Mouse (Mus musculus): ENCODE measurements around the gene Gm30083. TPM values are rescaled to one million over a fixed set of nuclear protein-coding genes. Genes with fewer than 3 reads are reported as not detected.

Gm30083 gene
- polyA plus RNA-seq, 1 experiment from 2014 or later: not detected

DNA sequence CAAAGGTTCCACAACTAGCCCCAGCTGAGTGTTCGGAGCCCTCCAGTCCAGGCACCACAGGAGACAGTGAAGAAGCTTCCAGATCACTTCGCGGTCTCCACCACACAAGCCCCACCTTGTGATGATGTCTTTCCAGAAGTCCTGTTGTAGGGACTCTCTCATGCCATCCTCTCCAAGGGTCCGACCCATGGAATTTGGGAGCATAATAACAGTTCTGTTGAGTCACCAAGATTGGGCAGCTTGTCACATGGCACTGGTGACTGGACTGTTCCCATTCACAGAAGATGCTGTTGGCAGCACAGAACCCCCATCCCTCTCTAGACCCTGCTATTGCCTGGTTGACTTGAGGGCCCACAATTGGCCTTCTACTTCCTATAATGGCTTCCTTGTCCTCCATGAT lies 1.4 kb upstream of the Gm30083 start, which contains the start of gene Gm5460:
Gene Gm5460, plus strand, starts transcription at position 378 of the 400 bp plus-strand sequence.
- H3K27me3 ChIP-seq (ENCODE audit: control insufficient read depth, insufficient read depth, low read length): no peaks in the 10 kb centered on the region
- DNase-seq (ENCODE audit: low spot score) (no peak), ATAC-seq (ENCODE audit: insufficient read depth, low FRiP score, low TSS enrichment) (no peak)
- H3K9me3 ChIP-seq (ENCODE audit: control insufficient read depth, low read length): no peaks in the 10 kb centered on the region
- H3K36me3 ChIP-seq (ENCODE audit: control insufficient read depth, insufficient read depth, low read length): no peaks in the 10 kb centered on the region
- WGBS: 94% methylated on average over 4 of the region's 4 CpGs
- no peak within 1 kb of the TSS for H3K9ac ChIP-seq (ENCODE audit: low read length)
- no peak within 1 kb of the TSS for H3K27ac ChIP-seq (ENCODE audit: low read depth, low read length)
- H3K4me2 ChIP-seq (ENCODE audit: low read depth): no peak within 1 kb of the TSS
- H3K4me1 ChIP-seq (ENCODE audit: control insufficient read depth, insufficient read depth, low read length): no peaks in the 10 kb centered on the region
- H3K4me3 ChIP-seq (ENCODE audit: low read depth, low read length): no peak within 1 kb of the TSS

DNA sequence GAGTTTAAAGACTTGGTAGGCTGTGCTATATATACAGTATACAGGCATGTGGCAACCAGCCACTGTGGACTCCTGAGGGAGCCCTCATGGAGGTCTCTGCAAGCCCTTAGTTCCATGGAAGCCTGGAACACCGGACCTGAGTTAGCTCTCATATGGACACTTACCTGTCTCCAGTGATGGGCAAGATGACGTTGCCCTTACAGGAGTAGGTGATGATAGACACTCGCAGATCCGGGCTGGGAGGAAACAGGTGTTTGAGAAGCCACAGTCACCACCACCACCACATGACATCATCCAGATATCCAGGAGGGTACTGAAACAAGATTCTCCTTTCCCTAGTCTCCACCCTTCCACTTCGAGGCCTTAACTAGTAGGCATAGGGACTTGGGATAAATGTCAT lies 12.6 kb downstream of the Gm30083 start:
- DNase-seq (ENCODE audit: low spot score) (no peak), ATAC-seq (ENCODE audit: insufficient read depth, low FRiP score, low TSS enrichment) (no peak)
- Histone ChIP-seq H3K4me3 (ENCODE audit: low read depth, low read length) (no peak overlapping the region), H3K27me3 (ENCODE audit: control insufficient read depth, insufficient read depth, low read length) (no peaks in the 10 kb centered on the region), H3K27ac (ENCODE audit: low read depth, low read length) (no peak overlapping the region), H3K9ac (ENCODE audit: low read length) (no peak overlapping the region), H3K4me2 (ENCODE audit: low read depth) (no peak overlapping the region), H3K4me1 (ENCODE audit: control insufficient read depth, insufficient read depth, low read length) (no peaks in the 10 kb centered on the region), H3K9me3 (ENCODE audit: control insufficient read depth, low read length) (no peaks in the 10 kb centered on the region), H3K36me3 (ENCODE audit: control insufficient read depth, insufficient read depth, low read length) (no peaks in the 10 kb centered on the region)
- WGBS: 88% methylated on average over 5 of the region's 5 CpGs

DNA sequence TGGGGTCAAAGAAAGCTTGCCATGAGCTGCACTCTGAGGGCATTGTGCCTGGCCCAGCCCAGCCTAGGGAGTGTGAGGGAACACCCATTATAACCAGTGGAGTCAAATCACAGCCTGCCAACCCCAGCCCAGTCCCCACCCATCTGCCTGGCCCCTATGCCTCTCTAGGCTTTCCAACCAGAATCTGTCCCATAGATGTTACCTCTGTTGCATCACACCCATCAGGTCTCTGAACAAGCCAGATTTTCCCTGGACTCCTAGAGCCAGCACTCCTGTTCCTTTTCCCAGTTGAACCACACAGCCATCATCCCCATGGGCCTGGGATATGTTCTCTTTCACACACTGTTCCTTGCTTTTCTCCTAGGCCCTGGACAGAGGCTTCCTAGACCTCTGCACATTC lies 13.5 kb downstream of the Gm30083 start:
- DNase-seq (ENCODE audit: low spot score) (no peak), ATAC-seq (ENCODE audit: insufficient read depth, low FRiP score, low TSS enrichment) (no peak)
- Histone ChIP-seq H3K9ac (ENCODE audit: low read length) (no peak overlapping the region), H3K4me1 (ENCODE audit: control insufficient read depth, insufficient read depth, low read length) (no peaks in the 10 kb centered on the region), H3K27ac (ENCODE audit: low read depth, low read length) (no peak overlapping the region), H3K4me3 (ENCODE audit: low read depth, low read length) (no peak overlapping the region), H3K9me3 (ENCODE audit: control insufficient read depth, low read length) (no peaks in the 10 kb centered on the region), H3K4me2 (ENCODE audit: low read depth) (no peak overlapping the region), H3K36me3 (ENCODE audit: control insufficient read depth, insufficient read depth, low read length) (no peaks in the 10 kb centered on the region), H3K27me3 (ENCODE audit: control insufficient read depth, insufficient read depth, low read length) (no peaks in the 10 kb centered on the region)

DNA sequence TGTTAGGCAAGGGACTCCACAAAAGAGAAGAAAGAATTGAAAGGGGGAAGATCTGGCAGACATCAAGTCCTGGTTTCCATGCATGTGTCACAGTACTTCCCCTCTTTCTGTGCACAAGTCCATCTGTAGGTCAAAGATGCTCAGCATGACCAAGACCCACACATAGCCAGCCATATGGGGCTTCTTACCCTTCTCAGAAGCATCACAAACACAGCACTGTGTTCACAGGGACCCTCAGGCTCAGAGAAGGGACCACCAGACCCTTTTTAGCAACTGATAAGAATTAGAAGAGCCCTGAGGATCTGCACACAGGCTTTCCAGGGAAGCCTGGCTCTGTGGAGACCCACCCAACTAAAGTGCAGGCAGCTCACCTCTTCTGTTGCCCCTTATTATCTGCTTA lies 14.9 kb downstream of the Gm30083 start:
- Histone ChIP-seq H3K27me3 (ENCODE audit: control insufficient read depth, insufficient read depth, low read length) (no peaks in the 10 kb centered on the region), H3K36me3 (ENCODE audit: control insufficient read depth, insufficient read depth, low read length) (no peaks in the 10 kb centered on the region), H3K4me3 (ENCODE audit: low read depth, low read length) (no peak overlapping the region), H3K9ac (ENCODE audit: low read length) (no peak overlapping the region), H3K4me1 (ENCODE audit: control insufficient read depth, insufficient read depth, low read length) (no peaks in the 10 kb centered on the region), H3K9me3 (ENCODE audit: control insufficient read depth, low read length) (no peaks in the 10 kb centered on the region), H3K27ac (ENCODE audit: low read depth, low read length) (no peak overlapping the region), H3K4me2 (ENCODE audit: low read depth) (no peak overlapping the region)
- ATAC-seq (ENCODE audit: insufficient read depth, low FRiP score, low TSS enrichment) (no peak), DNase-seq (ENCODE audit: low spot score) (no peak)

DNA sequence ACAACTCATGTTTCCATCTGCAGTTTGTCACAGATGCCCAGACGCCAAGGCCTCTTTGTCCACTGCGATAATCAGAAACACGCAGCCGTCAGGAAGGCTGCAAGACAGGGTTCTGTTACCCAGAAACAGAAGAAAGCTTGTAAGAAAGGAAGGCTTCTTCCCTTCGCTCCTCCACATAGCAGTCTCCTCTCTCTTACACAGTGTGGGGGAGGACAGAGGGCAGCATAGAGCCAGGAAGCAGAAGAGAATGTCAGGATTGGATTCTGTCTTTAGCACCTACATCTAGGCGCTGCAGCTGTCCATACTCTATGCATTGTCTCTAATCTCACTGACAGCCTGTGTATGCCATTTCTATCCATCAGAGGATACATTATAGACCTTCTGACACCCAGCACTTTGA lies 17.6 kb downstream of the Gm30083 start:
- no peak overlapping the region for H3K4me3 ChIP-seq (ENCODE audit: low read depth, low read length)
- H3K4me2 ChIP-seq (ENCODE audit: low read depth): no peak overlapping the region
- 78% methylated on average over 6 of the region's 6 CpGs for WGBS
- no peaks in the 10 kb centered on the region for H3K36me3 ChIP-seq (ENCODE audit: control insufficient read depth, insufficient read depth, low read length)
- H3K27ac ChIP-seq (ENCODE audit: low read depth, low read length): no peak overlapping the region
- H3K27me3 ChIP-seq (ENCODE audit: control insufficient read depth, insufficient read depth, low read length): no peaks in the 10 kb centered on the region
- DNase-seq (ENCODE audit: low spot score) (no peak), ATAC-seq (ENCODE audit: insufficient read depth, low FRiP score, low TSS enrichment) (no peak)
- H3K4me1 ChIP-seq (ENCODE audit: control insufficient read depth, insufficient read depth, low read length): no peaks in the 10 kb centered on the region
- H3K9ac ChIP-seq (ENCODE audit: low read length): no peak overlapping the region
- H3K9me3 ChIP-seq (ENCODE audit: control insufficient read depth, low read length): no peaks in the 10 kb centered on the region

DNA sequence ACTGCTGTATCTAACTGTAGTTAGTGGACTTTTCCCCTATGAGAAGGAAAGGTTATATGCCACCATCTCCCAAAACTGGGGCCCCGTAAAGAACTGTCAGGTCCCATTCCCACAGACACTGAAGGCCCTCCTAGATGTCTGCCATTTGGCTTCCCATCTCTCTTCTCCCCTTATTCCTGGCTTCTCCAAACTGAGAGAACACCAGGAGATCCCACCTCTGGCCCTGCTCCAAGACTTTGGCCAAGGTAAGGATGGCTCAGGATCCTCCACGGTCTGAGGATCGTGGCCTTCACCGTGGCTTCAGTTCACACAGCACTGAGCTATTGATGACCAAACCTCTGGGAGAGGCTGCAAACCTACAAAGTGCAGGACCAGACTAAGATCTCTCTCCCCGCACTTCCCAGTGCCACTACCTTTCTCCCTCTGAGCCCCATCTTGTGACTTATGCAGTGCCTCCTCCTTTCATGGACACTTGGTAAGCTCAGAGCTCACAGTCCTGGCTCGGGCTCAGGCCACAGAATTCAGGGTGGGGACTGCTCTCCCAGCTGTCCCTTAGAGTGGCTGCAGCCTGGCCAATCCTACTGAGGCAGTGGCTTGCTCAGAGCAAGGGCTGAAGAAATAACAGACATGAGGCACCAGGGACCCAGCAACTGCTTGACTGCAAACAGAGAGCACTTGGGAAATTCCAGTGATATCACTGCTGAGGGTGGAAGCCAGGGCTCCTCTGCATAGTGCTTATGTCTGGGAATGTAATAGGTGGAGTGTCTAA lies 21.3 kb downstream of the Gm30083 start:
- Histone ChIP-seq H3K9ac (ENCODE audit: low read length) (no peak overlapping the region), H3K36me3 (ENCODE audit: control insufficient read depth, insufficient read depth, low read length) (no peaks in the 10 kb centered on the region), H3K27ac (ENCODE audit: low read depth, low read length) (no peak overlapping the region), H3K4me3 (ENCODE audit: low read depth, low read length) (no peak overlapping the region), H3K27me3 (ENCODE audit: control insufficient read depth, insufficient read depth, low read length) (no peaks in the 10 kb centered on the region), H3K4me1 (ENCODE audit: control insufficient read depth, insufficient read depth, low read length) (no peaks in the 10 kb centered on the region), H3K4me2 (ENCODE audit: low read depth) (no peak overlapping the region), H3K9me3 (ENCODE audit: control insufficient read depth, low read length) (no peaks in the 10 kb centered on the region)
- 89% methylated on average over 6 of the region's 6 CpGs for WGBS
- ATAC-seq (ENCODE audit: insufficient read depth, low FRiP score, low TSS enrichment) (no peak), DNase-seq (ENCODE audit: low spot score) (no peak)

DNA sequence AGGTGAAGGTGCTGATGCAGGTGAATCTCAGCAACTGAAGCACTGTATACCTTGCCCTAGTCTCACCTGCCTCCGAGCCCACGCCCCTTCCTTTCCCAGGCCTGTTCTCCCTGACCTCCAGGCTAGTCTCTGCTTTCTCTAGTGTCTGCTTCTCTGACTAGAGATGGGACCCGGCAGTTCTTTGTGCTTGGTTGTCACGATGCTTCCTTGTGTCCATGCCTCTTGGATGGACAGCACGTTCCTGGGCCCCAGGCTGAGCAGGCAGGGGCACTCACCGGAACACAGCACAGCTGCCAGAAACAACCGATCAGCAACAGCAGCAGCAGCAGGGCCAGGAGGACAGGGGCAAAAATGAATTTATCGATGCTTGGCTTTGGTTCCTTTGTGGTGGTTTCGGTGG lies 21.9 kb downstream of the Gm30083 start:
- Histone ChIP-seq H3K9me3 (ENCODE audit: control insufficient read depth, low read length) (no peaks in the 10 kb centered on the region), H3K4me2 (ENCODE audit: low read depth) (no peak overlapping the region), H3K36me3 (ENCODE audit: control insufficient read depth, insufficient read depth, low read length) (no peaks in the 10 kb centered on the region), H3K9ac (ENCODE audit: low read length) (no peak overlapping the region), H3K4me1 (ENCODE audit: control insufficient read depth, insufficient read depth, low read length) (no peaks in the 10 kb centered on the region), H3K27me3 (ENCODE audit: control insufficient read depth, insufficient read depth, low read length) (no peaks in the 10 kb centered on the region), H3K4me3 (ENCODE audit: low read depth, low read length) (no peak overlapping the region), H3K27ac (ENCODE audit: low read depth, low read length) (no peak overlapping the region)
- WGBS: 87% methylated on average over 9 of the region's 9 CpGs
- DNase-seq (ENCODE audit: low spot score) (no peak), ATAC-seq (ENCODE audit: insufficient read depth, low FRiP score, low TSS enrichment) (no peak)

DNA sequence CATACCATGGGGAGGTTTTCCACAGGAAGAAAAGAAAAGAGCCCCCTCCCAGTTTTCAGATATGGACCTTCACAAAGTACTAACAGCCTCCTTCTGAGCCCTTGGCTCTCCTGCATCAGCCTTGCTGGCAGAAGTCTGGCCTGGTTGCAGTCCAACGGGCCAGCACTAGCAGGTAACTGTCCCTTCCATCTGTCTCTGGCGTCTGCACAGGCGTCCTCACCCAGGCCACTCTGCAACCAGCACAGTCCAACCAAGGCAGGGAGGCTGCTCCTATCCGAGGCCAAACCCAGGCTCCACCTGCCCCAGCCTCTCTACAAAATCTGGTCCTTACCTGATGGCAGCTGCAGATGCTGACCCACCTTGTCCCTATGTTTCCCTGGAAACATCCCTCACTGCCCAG lies 23.0 kb downstream of the Gm30083 start:
- Histone ChIP-seq H3K9ac (ENCODE audit: low read length) (no peak overlapping the region), H3K4me3 (ENCODE audit: low read depth, low read length) (no peak overlapping the region), H3K27me3 (ENCODE audit: control insufficient read depth, insufficient read depth, low read length) (no peaks in the 10 kb centered on the region), H3K4me1 (ENCODE audit: control insufficient read depth, insufficient read depth, low read length) (no peaks in the 10 kb centered on the region), H3K27ac (ENCODE audit: low read depth, low read length) (no peak overlapping the region), H3K36me3 (ENCODE audit: control insufficient read depth, insufficient read depth, low read length) (no peaks in the 10 kb centered on the region), H3K4me2 (ENCODE audit: low read depth) (no peak overlapping the region), H3K9me3 (ENCODE audit: control insufficient read depth, low read length) (no peaks in the 10 kb centered on the region)
- DNase-seq (ENCODE audit: low spot score) (no peak), ATAC-seq (ENCODE audit: insufficient read depth, low FRiP score, low TSS enrichment) (no peak)
- WGBS: 74% methylated on average over 4 of the region's 4 CpGs

DNA sequence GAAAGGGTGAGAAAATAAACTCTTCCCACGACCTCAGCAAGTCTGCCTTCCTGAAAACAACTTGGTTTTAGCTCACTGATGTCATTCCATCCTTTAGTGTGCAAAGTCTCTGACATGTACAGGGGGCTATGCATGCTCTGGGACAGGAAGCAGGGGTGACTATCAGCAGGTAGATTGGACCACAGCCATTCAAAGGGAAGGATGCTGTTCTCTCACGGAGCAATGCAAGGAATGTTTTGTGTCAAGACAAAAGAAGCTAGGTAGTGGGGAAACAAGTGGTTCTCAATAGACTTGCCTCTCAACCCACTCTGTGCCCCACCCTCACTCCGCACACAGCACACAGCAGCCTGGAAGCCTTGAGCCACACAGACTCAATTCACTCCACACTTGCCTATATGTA lies 25.8 kb downstream of the Gm30083 start:
- Histone ChIP-seq H3K4me2 (ENCODE audit: low read depth) (no peak overlapping the region), H3K36me3 (ENCODE audit: control insufficient read depth, insufficient read depth, low read length) (no peaks in the 10 kb centered on the region), H3K27me3 (ENCODE audit: control insufficient read depth, insufficient read depth, low read length) (no peaks in the 10 kb centered on the region), H3K27ac (ENCODE audit: low read depth, low read length) (no peak overlapping the region), H3K9me3 (ENCODE audit: control insufficient read depth, low read length) (no peaks in the 10 kb centered on the region), H3K4me1 (ENCODE audit: control insufficient read depth, insufficient read depth, low read length) (no peaks in the 10 kb centered on the region), H3K4me3 (ENCODE audit: low read depth, low read length) (no peak overlapping the region), H3K9ac (ENCODE audit: low read length) (no peak overlapping the region)
- no peak for DNase-seq (ENCODE audit: low spot score)
- ATAC-seq (ENCODE audit: insufficient read depth, low FRiP score, low TSS enrichment): no peak
- WGBS: 72% methylated on average over 3 of the region's 3 CpGs
